Mouse (Mus musculus) liver, embryonic 13.5 days (tissue): ENCODE data around the gene Fam117a. TPM values are rescaled to one million over a fixed set of nuclear protein-coding genes. Genes with fewer than 3 reads are reported as not detected.

ENCODE experiments used
- ATAC-seq: fragments of 200-750 bp; cut with Nextera tagmentation; 2 replicates; pipeline ENCODE4 v1.8.0; 2017; ENCODE audit warnings: low read depth, mild to moderate bottlenecking, moderate number of reproducible peaks, moderate library complexity
- DNase-seq: peaks from one replicate; pipeline ENCODE4 v3.0.0; 2022
- H3K27ac ChIP-seq: fragments of 300-500 bp; sonication (generic); 2 replicates; pipeline ENCODE4 v1.5.1; 2015; ENCODE audit warnings: moderate library complexity, mild to moderate bottlenecking, inconsistent platforms
- H3K27me3 ChIP-seq: fragments of 300-500 bp; sonication (generic); 2 replicates; pipeline ENCODE4 v1.6.1; 2015; ENCODE audit warnings: mild to moderate bottlenecking, inconsistent platforms
- H3K36me3 ChIP-seq: fragments of 300-500 bp; sonication (generic); 2 replicates; pipeline ENCODE4 v1.6.1; 2015; ENCODE audit warnings: mild to moderate bottlenecking, inconsistent platforms
- H3K4me1 ChIP-seq: fragments of 300-500 bp; sonication (generic); replicated peaks from 2 replicates; pipeline ENCODE4 v1.6.1; 2015; ENCODE audit warnings: inconsistent platforms
- H3K4me2 ChIP-seq: fragments of 300-500 bp; sonication (generic); 2 replicates; pipeline ENCODE4 v1.6.1; 2015; ENCODE audit warnings: inconsistent platforms, mild to moderate bottlenecking, moderate library complexity
- H3K4me3 ChIP-seq: fragments of 300-500 bp; sonication (generic); replicated peaks from 2 replicates; pipeline ENCODE4 v1.5.1; 2015; ENCODE audit warnings: mild to moderate bottlenecking, inconsistent platforms
- H3K9ac ChIP-seq: fragments of 300-500 bp; sonication (generic); 2 replicates; pipeline ENCODE4 v1.6.1; 2015; ENCODE audit warnings: mild to moderate bottlenecking, inconsistent platforms
- H3K9me3 ChIP-seq: fragments of 300-500 bp; sonication (generic); replicated peaks from 2 replicates; pipeline ENCODE4 v1.6.1; 2016; ENCODE audit warnings: inconsistent platforms
- WGBS: fragments of 180-500 bp; shearing (Covaris S2); methylation state at CpG from one replicate; pipeline ENCODE4 v1.1.7; 2015; ENCODE audit not compliant: insufficient replicate concordance; 5-methylcytosine and 5-hydroxymethylcytosine counted together
- polyA plus RNA-seq: library from polyadenylated mRNA; unstranded; fragments of >200 nt; fragmentation: Nextera tagmentation; extraction: Ambion mirVana; gene quantifications from 2 replicates; pipeline ENCODE4 v1.2.1, GENCODE M21; 2015

The Fam117a gene
- polyA plus RNA-seq, 1 experiment from 2014 or later: 58.0 TPM

- ATAC-seq (no peak), DNase-seq (peak; percentile 15)
- Histone ChIP-seq H3K4me1 (peaks cover 46% of the 10 kb centered on the region), H3K9ac (no peak overlapping the region), H3K36me3 (peaks cover 67% of the 10 kb centered on the region), H3K27ac (peak overlapping the region; percentile 90), H3K4me2 (peak overlapping the region; percentile 77), H3K9me3 (no peaks in the 10 kb centered on the region), H3K4me3 (peak overlapping the region; percentile 76; the same call in 1 of the 2 replicates), H3K27me3 (no peaks in the 10 kb centered on the region)
- 69% methylated on average over 5 of the region's 5 CpGs for WGBS
Measured at GRCm38 (mm10) chr11:95383331-95383986, 46.6 kb downstream of the Fam117a start.

- DNase-seq (no peak), ATAC-seq (no peak)
- Histone ChIP-seq H3K4me2 (peak overlapping the region; percentile 77), H3K4me1 (peaks cover 46% of the 10 kb centered on the region), H3K27me3 (no peaks in the 10 kb centered on the region), H3K36me3 (peaks cover 67% of the 10 kb centered on the region), H3K9ac (peak overlapping the region; percentile 86), H3K4me3 (peak overlapping the region; percentile 76), H3K27ac (peak overlapping the region; percentile 90), H3K9me3 (no peaks in the 10 kb centered on the region)
- 32% methylated on average over 9 of the region's 9 CpGs for WGBS
Measured at GRCm38 (mm10) chr11:95384004-95384318, 47.1 kb downstream of the Fam117a start.

GRCm38 (mm10) chr11:95384319-95384972 lies 47.6 kb downstream of the Fam117a start, which contains the start of gene Slc35b1:
Gene Slc35b1, plus strand, starts transcription at chr11:95384692.
- Histone ChIP-seq H3K36me3 (peaks cover 67% of the 10 kb centered on the region), H3K4me1 (peaks cover 46% of the 10 kb centered on the region), H3K4me2 (peak within 1 kb of the TSS; percentile 77), H3K27ac (peak within 1 kb of the TSS; percentile 90), H3K9ac (peak within 1 kb of the TSS; percentile 86), H3K27me3 (no peaks in the 10 kb centered on the region), H3K4me3 (peak within 1 kb of the TSS; percentile 76), H3K9me3 (no peaks in the 10 kb centered on the region)
- WGBS: 0% methylated on average over 42 of the region's 42 CpGs
- peak; percentile 92 for ATAC-seq
- DNase-seq: peak; percentile 92

- Histone ChIP-seq H3K4me2 (peak overlapping the region; percentile 77), H3K27ac (peak overlapping the region; percentile 90), H3K4me3 (peak overlapping the region; percentile 76), H3K4me1 (peaks cover 46% of the 10 kb centered on the region), H3K9me3 (no peaks in the 10 kb centered on the region), H3K9ac (peak overlapping the region; percentile 86), H3K36me3 (peaks cover 67% of the 10 kb centered on the region), H3K27me3 (no peaks in the 10 kb centered on the region)
- ATAC-seq (no peak), DNase-seq (no peak)
- WGBS: under 1% methylated on average over 14 of the region's 14 CpGs
Measured at GRCm38 (mm10) chr11:95384973-95385320, 48.1 kb downstream of the Fam117a start.

- ATAC-seq: no peak
- peaks cover 68% of the 10 kb centered on the region for H3K36me3 ChIP-seq
- no peak overlapping the region for H3K27ac ChIP-seq
Measured at GRCm38 (mm10) chr11:95387354-95387753, 50.5 kb downstream of the Fam117a start.

GRCm38 (mm10) chr11:95389006-95389405 lies 52.2 kb downstream of the Fam117a start:
- peaks cover 63% of the 10 kb centered on the region for H3K36me3 ChIP-seq
- H3K4me1 ChIP-seq: peaks cover 23% of the 10 kb centered on the region
- no peak overlapping the region for H3K4me2 ChIP-seq
- H3K4me3 ChIP-seq: no peak overlapping the region
- 68% methylated on average over 3 of the region's 3 CpGs for WGBS
- no peaks in the 10 kb centered on the region for H3K27me3 ChIP-seq
- H3K9me3 ChIP-seq: no peaks in the 10 kb centered on the region
- ATAC-seq (no peak), DNase-seq (no peak)
- no peak overlapping the region for H3K27ac ChIP-seq
- H3K9ac ChIP-seq: no peak overlapping the region

More at GRCm38 (mm10) chr11:95387354-95387753, 50.5 kb downstream of the Fam117a start:
- WGBS: 71% methylated on average over 7 of the region's 7 CpGs
- Histone ChIP-seq H3K4me2 (no peak overlapping the region), H3K4me1 (peaks cover 36% of the 10 kb centered on the region), H3K9me3 (no peaks in the 10 kb centered on the region), H3K9ac (no peak overlapping the region), H3K27me3 (no peaks in the 10 kb centered on the region), H3K4me3 (no peak overlapping the region)
- DNase-seq: no peak

- ATAC-seq: no peak
Measured at GRCm38 (mm10) chr11:95390420-95390819, 53.6 kb downstream of the Fam117a start.

GRCm38 (mm10) chr11:95391201-95391600 lies 54.4 kb downstream of the Fam117a start:
- no peak overlapping the region for H3K4me3 ChIP-seq
- H3K27me3 ChIP-seq: no peaks in the 10 kb centered on the region
- WGBS: 76% methylated on average over 4 of the region's 4 CpGs
- H3K36me3 ChIP-seq: peaks cover 63% of the 10 kb centered on the region
- no peak overlapping the region for H3K4me2 ChIP-seq
- DNase-seq (no peak), ATAC-seq (no peak)
- peaks cover 11% of the 10 kb centered on the region for H3K4me1 ChIP-seq
- H3K27ac ChIP-seq: no peak overlapping the region
- no peaks in the 10 kb centered on the region for H3K9me3 ChIP-seq
- no peak overlapping the region for H3K9ac ChIP-seq

More at GRCm38 (mm10) chr11:95390420-95390819, 53.6 kb downstream of the Fam117a start:
- Histone ChIP-seq H3K27me3 (no peaks in the 10 kb centered on the region), H3K4me1 (peaks cover 19% of the 10 kb centered on the region), H3K36me3 (peaks cover 63% of the 10 kb centered on the region), H3K9me3 (no peaks in the 10 kb centered on the region), H3K4me2 (no peak overlapping the region), H3K4me3 (no peak overlapping the region), H3K27ac (no peak overlapping the region), H3K9ac (no peak overlapping the region)
- WGBS: 78% methylated on average over 6 of the region's 6 CpGs
- DNase-seq: no peak

GRCm38 (mm10) chr11:95391743-95392142 lies 54.9 kb downstream of the Fam117a start:
- 84% methylated on average over 5 of the region's 5 CpGs for WGBS
- DNase-seq: no peak
- Histone ChIP-seq H3K27ac (no peak overlapping the region), H3K27me3 (no peaks in the 10 kb centered on the region), H3K9me3 (no peaks in the 10 kb centered on the region), H3K4me1 (peaks cover 6% of the 10 kb centered on the region), H3K36me3 (peaks cover 58% of the 10 kb centered on the region), H3K4me2 (no peak overlapping the region), H3K9ac (no peak overlapping the region), H3K4me3 (no peak overlapping the region)
- ATAC-seq: no peak

GRCm38 (mm10) chr11:95392223-95392667 lies 55.4 kb downstream of the Fam117a start:
- no peaks in the 10 kb centered on the region for H3K9me3 ChIP-seq
- no peaks in the 10 kb centered on the region for H3K27me3 ChIP-seq
- ATAC-seq (no peak), DNase-seq (no peak)
- 67% methylated on average over 7 of the region's 7 CpGs for WGBS
- no peak overlapping the region for H3K27ac ChIP-seq
- H3K4me1 ChIP-seq: peaks cover 2% of the 10 kb centered on the region
- no peak overlapping the region for H3K9ac ChIP-seq
- no peak overlapping the region for H3K4me3 ChIP-seq
- H3K36me3 ChIP-seq: peaks cover 53% of the 10 kb centered on the region
- no peak overlapping the region for H3K4me2 ChIP-seq

- no peak overlapping the region for H3K27ac ChIP-seq
- no peaks in the 10 kb centered on the region for H3K9me3 ChIP-seq
- no peaks in the 10 kb centered on the region; the same call in 1 of the 2 replicates for H3K27me3 ChIP-seq
- H3K4me2 ChIP-seq: no peak overlapping the region
- DNase-seq (no peak), ATAC-seq (no peak)
- H3K4me3 ChIP-seq: no peak overlapping the region
- no peaks in the 10 kb centered on the region for H3K4me1 ChIP-seq
- H3K9ac ChIP-seq: no peak overlapping the region
- WGBS: 75% methylated on average over 11 of the region's 11 CpGs
- H3K36me3 ChIP-seq: peaks cover 46% of the 10 kb centered on the region
Measured at GRCm38 (mm10) chr11:95392708-95393499, 56.1 kb downstream of the Fam117a start.
